Mouse (Mus musculus): ENCODE results near the gene Rtkn2. TPM values are rescaled to one million over a fixed set of nuclear protein-coding genes. Genes with fewer than 3 reads are reported as not detected.
A peak's percentile ranks its signal among the peaks of the same experiment; 100 is the strongest.

Rtkn2 gene
- polyA plus RNA-seq, 1 experiment: not detected

GRCm38 (mm10) chr10:67985100-67985499, 5.7 kb downstream of the Rtkn2 start:
- Histone ChIP-seq H3K27me3 (replicated peaks) (peaks cover 2% of the 10 kb centered on the region), H3K36me3 (replicated peaks; ENCODE audit: low read length) (no peaks in the 10 kb centered on the region), H3K4me3 (replicated peaks) (no peak overlapping the region), H3K9me3 (no peaks in the 10 kb centered on the region), H3K4me1 (0 out of 2 replicates have a peak, but pooled peaks cover 6% of the 10 kb centered on the region)
- TF ChIP-seq FLI1 (IDR thresholded peaks at IDR 0.05; ENCODE audit: low read length) (no peak), GATA1 (IDR thresholded peaks at IDR 0.05; ENCODE audit: borderline replicate concordance, low read length) (no peak)

GRCm38 (mm10) chr10:67995356-67995755, 16.0 kb downstream of the Rtkn2 start:
- Histone ChIP-seq H3K36me3 (replicated peaks; ENCODE audit: low read length) (no peaks in the 10 kb centered on the region), H3K4me1 (peaks cover 13% of the 10 kb centered on the region), H3K4me3 (replicated peaks) (no peak overlapping the region), H3K9me3 (peaks cover 8% of the 10 kb centered on the region; the same call in 1 of the 2 replicates), H3K27me3 (replicated peaks) (no peaks in the 10 kb centered on the region)
- TF ChIP-seq FLI1 (IDR thresholded peaks at IDR 0.05; ENCODE audit: low read length): no peak
- TF ChIP-seq GATA1 (IDR thresholded peaks at IDR 0.05; ENCODE audit: borderline replicate concordance, low read length): no peak

DNA sequence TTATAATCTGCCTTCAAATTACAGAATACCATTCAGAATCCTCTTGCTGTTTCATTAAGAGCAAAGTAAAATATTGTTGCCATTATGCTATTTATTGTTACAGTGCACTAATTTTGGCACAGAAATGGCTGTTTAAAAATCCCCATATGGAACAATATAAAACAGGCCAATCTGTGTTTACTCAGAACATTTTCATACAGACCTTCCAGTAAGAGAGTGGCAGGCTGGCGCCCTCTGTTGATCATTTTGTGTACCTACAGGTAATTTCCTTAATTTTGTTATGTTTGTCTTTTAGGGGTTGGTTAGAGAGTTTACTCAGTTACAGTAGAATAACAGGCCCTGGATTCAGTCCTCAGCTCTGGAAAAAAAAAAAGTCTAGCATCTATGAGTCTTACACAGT, 16.8 kb downstream of the Rtkn2 start:
- peaks cover 8% of the 10 kb centered on the region; the same call in 1 of the 2 replicates for H3K9me3 ChIP-seq
- no peak for TF ChIP-seq FLI1 (IDR thresholded peaks at IDR 0.05; ENCODE audit: low read length)
- TF ChIP-seq GATA1 (IDR thresholded peaks at IDR 0.05; ENCODE audit: borderline replicate concordance, low read length): no peak
- H3K4me1 ChIP-seq: peaks cover 13% of the 10 kb centered on the region
- H3K4me3 ChIP-seq (replicated peaks): no peak overlapping the region
- no peaks in the 10 kb centered on the region for H3K27me3 ChIP-seq (replicated peaks)
- H3K36me3 ChIP-seq (replicated peaks; ENCODE audit: low read length): no peaks in the 10 kb centered on the region

GRCm38 (mm10) chr10:67998116-67998635, 18.8 kb downstream of the Rtkn2 start:
- H3K27me3 ChIP-seq (replicated peaks): no peaks in the 10 kb centered on the region
- H3K9me3 ChIP-seq: no peaks in the 10 kb centered on the region
- H3K4me3 ChIP-seq (replicated peaks): peak overlapping the region; percentile 15
- no peaks in the 10 kb centered on the region for H3K36me3 ChIP-seq (replicated peaks; ENCODE audit: low read length)
- H3K4me1 ChIP-seq: peaks cover 13% of the 10 kb centered on the region
- TF ChIP-seq FLI1 (IDR thresholded peaks at IDR 0.05; ENCODE audit: low read length): no peak
- TF ChIP-seq GATA1 (IDR thresholded peaks at IDR 0.05; ENCODE audit: borderline replicate concordance, low read length): no peak

DNA sequence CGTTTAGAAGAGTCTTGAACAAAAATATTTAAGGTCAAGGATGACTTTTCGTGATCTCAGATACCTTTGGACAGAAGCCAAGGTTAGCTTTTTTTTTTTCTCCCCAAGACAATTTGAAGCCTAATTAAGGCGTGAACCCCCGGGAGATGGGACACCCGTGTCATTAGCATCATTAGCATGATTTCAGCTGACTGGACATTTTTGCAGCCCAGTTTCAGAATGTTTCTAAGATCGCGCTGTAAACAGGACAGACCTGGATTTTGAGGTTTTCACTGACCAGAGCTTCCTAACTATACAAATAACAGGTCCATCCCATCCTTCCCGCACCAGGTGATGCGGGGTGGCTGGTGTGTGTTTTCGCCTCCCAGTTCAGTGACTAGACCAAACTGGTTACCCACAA, 19.8 kb downstream of the Rtkn2 start:
- TF ChIP-seq GATA1 (IDR thresholded peaks at IDR 0.05; ENCODE audit: borderline replicate concordance, low read length) (no peak), FLI1 (IDR thresholded peaks at IDR 0.05; ENCODE audit: low read length) (no peak)
- no peaks in the 10 kb centered on the region for H3K36me3 ChIP-seq (replicated peaks; ENCODE audit: low read length)
- peaks cover 13% of the 10 kb centered on the region for H3K4me1 ChIP-seq
- no peaks in the 10 kb centered on the region for H3K9me3 ChIP-seq
- H3K4me3 ChIP-seq (replicated peaks): no peak overlapping the region
- H3K27me3 ChIP-seq (replicated peaks): no peaks in the 10 kb centered on the region

DNA sequence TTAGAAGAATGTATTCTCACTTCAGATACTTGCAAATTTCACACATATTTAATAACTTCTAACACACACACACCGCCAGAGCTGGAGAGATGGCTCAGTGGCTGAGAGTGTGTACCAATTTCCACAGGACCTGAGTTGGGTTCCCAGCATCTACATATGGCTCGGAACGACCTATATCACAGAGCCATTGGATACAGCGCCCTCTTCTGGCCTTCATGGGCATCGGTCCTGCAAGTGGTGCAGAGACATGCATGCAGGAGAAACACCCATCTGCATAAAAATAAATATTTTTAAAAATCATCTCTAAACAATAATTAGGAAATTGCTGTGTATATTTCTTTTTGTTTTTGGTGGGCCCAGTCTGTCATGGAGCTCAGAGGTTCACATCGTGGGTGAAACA, 22.1 kb downstream of the Rtkn2 start:
- Histone ChIP-seq H3K9me3 (no peaks in the 10 kb centered on the region), H3K4me1 (peaks cover 18% of the 10 kb centered on the region), H3K4me3 (replicated peaks) (no peak overlapping the region), H3K27me3 (replicated peaks) (no peaks in the 10 kb centered on the region), H3K36me3 (replicated peaks; ENCODE audit: low read length) (no peaks in the 10 kb centered on the region)
- TF ChIP-seq FLI1 (IDR thresholded peaks at IDR 0.05; ENCODE audit: low read length) (no peak), GATA1 (IDR thresholded peaks at IDR 0.05; ENCODE audit: borderline replicate concordance, low read length) (no peak)

DNA sequence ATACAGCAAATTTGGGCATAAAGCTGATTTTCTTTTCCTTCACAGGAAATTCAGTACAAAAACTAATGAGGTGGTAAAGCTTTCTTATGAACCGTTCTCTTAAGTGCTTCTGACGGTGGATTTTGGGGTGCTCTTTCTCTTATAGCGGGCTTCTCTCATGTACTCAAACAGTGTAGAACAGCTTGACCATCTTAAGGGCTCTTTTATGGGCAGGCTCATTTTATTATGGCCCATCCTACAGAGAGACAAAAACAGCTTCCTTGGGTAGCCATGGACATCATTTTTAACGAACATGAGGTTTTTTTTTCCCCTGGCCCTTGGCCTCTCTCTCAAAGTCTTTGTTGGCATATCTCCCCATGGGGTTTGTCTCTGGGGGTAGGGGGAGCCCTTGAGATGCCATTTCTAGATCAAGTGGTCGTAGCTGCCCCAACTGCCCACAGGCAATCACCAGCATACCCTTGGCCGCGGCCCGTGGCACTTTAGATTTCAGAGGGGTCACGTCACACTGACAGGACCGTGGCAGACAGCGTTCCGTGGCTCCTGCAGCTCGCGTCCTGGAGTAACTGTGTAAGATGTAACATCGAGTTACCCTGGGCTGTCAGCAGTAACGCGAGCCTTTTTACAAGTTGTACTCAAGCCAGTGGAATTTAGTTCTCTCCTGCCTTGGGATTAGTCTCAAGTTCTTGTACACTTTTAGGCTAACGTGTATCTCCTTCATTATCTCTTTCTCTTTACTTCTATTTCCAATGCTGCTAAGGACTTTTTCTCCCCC, 24.5 kb downstream of the Rtkn2 start:
- H3K36me3 ChIP-seq (replicated peaks; ENCODE audit: low read length): no peaks in the 10 kb centered on the region
- TF ChIP-seq FLI1 (IDR thresholded peaks at IDR 0.05; ENCODE audit: low read length) (no peak), GATA1 (IDR thresholded peaks at IDR 0.05; ENCODE audit: borderline replicate concordance, low read length) (no peak)
- peaks cover 4% of the 10 kb centered on the region for H3K27me3 ChIP-seq (replicated peaks)
- H3K9me3 ChIP-seq: no peaks in the 10 kb centered on the region
- H3K4me3 ChIP-seq (replicated peaks): no peak overlapping the region
- H3K4me1 ChIP-seq: peaks cover 8% of the 10 kb centered on the region

GRCm38 (mm10) chr10:68005404-68005803, 26.0 kb downstream of the Rtkn2 start:
- H3K27me3 ChIP-seq (replicated peaks): peaks cover 4% of the 10 kb centered on the region

DNA sequence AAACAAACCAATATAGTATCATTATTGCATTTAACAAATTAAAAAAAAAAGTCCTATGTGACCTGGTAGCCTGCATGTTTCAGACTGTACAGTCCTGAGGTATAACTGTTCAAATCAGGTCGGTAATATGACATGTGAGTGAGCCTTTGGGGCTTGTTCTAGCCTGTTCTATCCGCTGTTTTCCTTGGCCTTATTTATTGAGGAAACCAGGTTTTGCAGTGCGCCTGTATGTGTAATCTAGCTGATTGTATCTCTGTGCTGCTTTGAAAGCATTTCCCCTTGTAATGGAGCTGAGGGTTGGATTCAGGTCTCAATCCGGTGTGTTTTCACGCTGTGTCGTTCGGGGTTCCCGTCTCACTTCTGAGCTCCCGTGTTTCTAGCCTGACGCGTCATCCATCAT, 27.1 kb downstream of the Rtkn2 start:
- H3K4me3 ChIP-seq (replicated peaks): no peak overlapping the region
- peaks cover 4% of the 10 kb centered on the region for H3K27me3 ChIP-seq (replicated peaks)
- peaks cover 2% of the 10 kb centered on the region for H3K36me3 ChIP-seq (replicated peaks; ENCODE audit: low read length)
- no peak for TF ChIP-seq GATA1 (IDR thresholded peaks at IDR 0.05; ENCODE audit: borderline replicate concordance, low read length)
- no peak for TF ChIP-seq FLI1 (IDR thresholded peaks at IDR 0.05; ENCODE audit: low read length)
- H3K4me1 ChIP-seq: peaks cover 8% of the 10 kb centered on the region
- peaks cover 1% of the 10 kb centered on the region; the same call in 1 of the 2 replicates for H3K9me3 ChIP-seq

More at GRCm38 (mm10) chr10:68005404-68005803, 26.0 kb downstream of the Rtkn2 start:
- Histone ChIP-seq H3K4me3 (replicated peaks) (no peak overlapping the region), H3K36me3 (replicated peaks; ENCODE audit: low read length) (no peaks in the 10 kb centered on the region), H3K4me1 (peaks cover 8% of the 10 kb centered on the region), H3K9me3 (no peaks in the 10 kb centered on the region)
- TF ChIP-seq FLI1 (IDR thresholded peaks at IDR 0.05; ENCODE audit: low read length) (no peak), GATA1 (IDR thresholded peaks at IDR 0.05; ENCODE audit: borderline replicate concordance, low read length) (no peak)

- peaks cover 7% of the 10 kb centered on the region for H3K36me3 ChIP-seq (replicated peaks; ENCODE audit: low read length)
- TF ChIP-seq FLI1 (IDR thresholded peaks at IDR 0.05; ENCODE audit: low read length): no peak
- no peak for TF ChIP-seq GATA1 (IDR thresholded peaks at IDR 0.05; ENCODE audit: borderline replicate concordance, low read length)
- peak overlapping the region; percentile 31 for H3K4me3 ChIP-seq (replicated peaks)
Observed at GRCm38 (mm10) chr10:68007103-68007502, 27.7 kb downstream of the Rtkn2 start.

More at GRCm38 (mm10) chr10:68007103-68007502, 27.7 kb downstream of the Rtkn2 start:
- H3K9me3 ChIP-seq: peaks cover 7% of the 10 kb centered on the region
- H3K27me3 ChIP-seq (replicated peaks): peaks cover 4% of the 10 kb centered on the region
- peaks cover 8% of the 10 kb centered on the region for H3K4me1 ChIP-seq
